Mouse (Mus musculus) E14TG2a.4 (cell line): ENCODE measurements at regions not wholly inside any gene's neighbourhood (a gene's known extent, or its start where the extent isn't known, plus 50 kb on each side); places are given as distances from the start of the nearest gene placed in this dataset.

ENCODE experiments used
- H3K27me3 ChIP-seq: 2 replicates; pipeline ENCODE4 v1.6.1; 2014; ENCODE audit warnings: low read length, control low read depth; ENCODE audit not compliant: insufficient read depth
- H3K36me3 ChIP-seq: 2 replicates; pipeline ENCODE4 v1.6.1; 2014; ENCODE audit warnings: low read length, control low read depth; ENCODE audit not compliant: insufficient read depth
- H3K4me1 ChIP-seq: replicated peaks from 2 replicates; pipeline ENCODE4 v1.6.1; 2014; ENCODE audit warnings: low read depth, low read length, control low read depth
- H3K4me3 ChIP-seq: replicated peaks from 2 replicates; pipeline ENCODE4 v1.5.1; 2014; ENCODE audit warnings: mild to moderate bottlenecking, low read length
- H3K9me3 ChIP-seq: 2 replicates; pipeline ENCODE4 v1.6.1; 2014; ENCODE audit warnings: low read length, control low read depth
- CTCF ChIP-seq: conservative IDR thresholded peaks from 2 replicates; pipeline ENCODE4 v1.5.1; 2014; ENCODE audit warnings: low read length
- NANOG ChIP-seq: IDR thresholded peaks from 2 replicates; pipeline ENCODE4 v1.6.1; 2014; ENCODE audit warnings: borderline replicate concordance, low read length, mixed read lengths
- POU5F1 ChIP-seq: IDR thresholded peaks from 2 replicates; pipeline ENCODE4 v1.6.1; 2014; ENCODE audit warnings: low read length, borderline replicate concordance

DNA sequence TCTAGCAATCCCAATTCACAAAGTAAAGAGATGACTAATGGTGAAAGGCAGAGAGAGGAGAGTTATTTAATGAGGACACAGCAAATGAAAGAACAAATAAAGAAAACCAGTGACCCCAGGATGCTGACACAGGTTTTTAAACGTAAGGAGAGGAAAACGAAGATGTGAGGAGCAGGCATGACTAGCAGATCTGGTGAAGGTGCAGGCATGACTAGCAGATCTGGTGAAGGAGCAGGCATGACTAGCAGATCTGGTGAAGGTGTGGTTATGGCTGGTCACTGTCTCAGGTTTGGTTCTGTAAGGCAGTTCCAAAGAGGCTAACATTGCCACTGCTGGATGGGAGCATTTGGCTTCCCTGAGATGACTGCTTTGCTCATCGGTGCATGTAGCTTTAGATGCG, 57.0 kb downstream of the Mbl2 start:
- Histone ChIP-seq H3K27me3 (no peaks in the 10 kb centered on the region), H3K9me3 (no peaks in the 10 kb centered on the region)
- TF ChIP-seq NANOG = no peak
- TF ChIP-seq CTCF = no peak
- no peak for TF ChIP-seq POU5F1

DNA sequence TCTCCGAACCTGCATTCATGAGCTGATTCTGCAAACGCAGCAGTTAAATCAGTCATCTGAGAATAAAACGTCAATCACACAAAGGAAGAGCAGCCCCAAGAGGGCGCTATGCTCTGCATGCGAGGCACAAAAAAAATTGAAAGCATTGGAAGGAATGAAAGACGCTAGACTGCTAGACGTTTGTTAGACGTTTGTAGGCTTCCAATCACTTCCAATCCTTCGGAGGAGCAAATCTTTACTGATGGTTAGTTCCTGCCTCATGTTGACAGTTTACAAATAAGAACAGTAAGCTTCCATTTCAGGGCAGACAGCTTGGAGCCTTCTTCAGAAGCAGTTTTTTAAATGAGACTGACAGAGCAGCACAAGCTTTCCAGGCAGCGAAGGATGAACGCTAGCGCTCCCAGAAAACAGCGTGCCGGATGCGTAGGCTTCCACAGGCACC, 62.5 kb downstream of the Mbl2 start:
- no peaks in the 10 kb centered on the region for H3K27me3 ChIP-seq
- no peaks in the 10 kb centered on the region for H3K4me1 ChIP-seq
- no peak overlapping the region for H3K4me3 ChIP-seq
- no peak for TF ChIP-seq NANOG
- TF ChIP-seq CTCF = peak; percentile 28
- H3K9me3 ChIP-seq = peaks cover 11% of the 10 kb centered on the region
- no peaks in the 10 kb centered on the region for H3K36me3 ChIP-seq

More for the DNA sequence above, 57.0 kb downstream of the Mbl2 start:
- H3K36me3 ChIP-seq = no peaks in the 10 kb centered on the region
- H3K4me1 ChIP-seq = no peaks in the 10 kb centered on the region
- H3K4me3 ChIP-seq = no peak overlapping the region

DNA sequence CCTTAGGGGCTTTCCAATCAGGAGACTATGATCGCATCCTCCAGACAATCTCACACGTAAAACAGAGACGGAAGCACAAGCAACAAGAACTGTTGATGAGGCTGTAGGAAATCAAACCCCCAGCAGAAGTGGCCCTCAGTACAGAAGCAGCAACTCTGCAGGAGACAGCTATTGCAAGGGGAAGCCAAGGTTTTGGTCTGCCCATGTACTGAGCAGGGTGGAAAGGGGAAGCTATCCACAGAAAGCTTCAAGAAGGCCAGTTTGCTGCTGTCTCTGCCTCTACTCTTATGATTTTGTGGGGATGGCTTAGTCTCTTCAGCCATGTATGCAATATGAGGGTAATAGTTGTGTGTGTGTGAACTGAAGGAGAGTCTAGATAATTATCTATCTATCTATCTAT, 63.3 kb downstream of the Mbl2 start:
- Histone ChIP-seq H3K4me3 (no peak overlapping the region), H3K4me1 (no peaks in the 10 kb centered on the region), H3K9me3 (peaks cover 11% of the 10 kb centered on the region), H3K36me3 (no peaks in the 10 kb centered on the region), H3K27me3 (no peaks in the 10 kb centered on the region)
- TF ChIP-seq NANOG = no peak
- no peak for TF ChIP-seq POU5F1
- TF ChIP-seq CTCF = no peak

DNA sequence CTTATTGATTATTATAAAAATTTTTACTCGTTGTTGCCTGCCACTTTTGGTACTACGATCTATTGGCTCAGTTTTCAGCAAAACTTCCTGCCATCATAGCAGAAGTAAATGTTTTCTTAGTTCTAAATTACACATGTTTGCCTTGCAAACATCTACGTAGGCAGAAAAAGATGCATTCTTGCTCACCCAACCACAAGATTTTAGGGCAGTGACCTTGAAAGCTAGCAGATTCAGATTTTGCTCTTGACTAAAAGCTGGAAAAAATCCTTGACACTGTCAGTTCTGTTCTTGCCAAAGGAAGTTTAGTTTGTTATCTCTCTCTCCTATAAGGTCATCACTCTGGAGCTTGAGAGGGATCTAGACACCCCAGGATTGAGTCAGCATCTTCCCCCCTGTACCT, 66.8 kb downstream of the Mbl2 start:
- H3K9me3 ChIP-seq = peaks cover 11% of the 10 kb centered on the region
- H3K4me3 ChIP-seq = no peak overlapping the region
- TF ChIP-seq CTCF (no peak), NANOG (no peak), POU5F1 (no peak)

DNA sequence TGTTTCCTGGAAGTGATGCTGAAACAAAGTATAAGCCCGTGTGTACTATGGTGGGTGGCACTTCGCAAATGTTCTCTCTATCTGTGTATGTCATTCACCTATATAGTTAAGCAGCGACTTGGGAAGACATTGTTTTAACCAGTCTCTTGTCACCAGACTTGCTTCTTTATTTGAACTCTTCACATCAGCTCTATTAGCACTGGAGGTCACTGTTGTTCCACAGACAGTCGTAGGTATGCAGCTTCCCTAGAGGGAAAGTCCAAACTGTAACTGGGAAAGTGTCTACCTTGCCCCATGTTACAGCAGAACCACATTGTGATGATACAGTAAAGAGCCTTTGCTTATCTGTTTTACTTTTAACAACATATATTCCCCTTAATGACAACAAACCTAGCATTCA, 69.5 kb downstream of the Mbl2 start:
- H3K36me3 ChIP-seq = no peaks in the 10 kb centered on the region

More for the DNA sequence above, 66.8 kb downstream of the Mbl2 start:
- no peaks in the 10 kb centered on the region for H3K27me3 ChIP-seq
- H3K4me1 ChIP-seq = no peaks in the 10 kb centered on the region
- no peaks in the 10 kb centered on the region for H3K36me3 ChIP-seq

GRCm38 (mm10) chr19:30306379-30306778, 73.6 kb downstream of the Mbl2 start:
- no peaks in the 10 kb centered on the region for H3K27me3 ChIP-seq
- TF ChIP-seq POU5F1 = no peak
- no peak for TF ChIP-seq NANOG
- no peak for TF ChIP-seq CTCF
- H3K4me3 ChIP-seq = no peak overlapping the region
- no peaks in the 10 kb centered on the region for H3K4me1 ChIP-seq
- no peaks in the 10 kb centered on the region for H3K9me3 ChIP-seq
- no peaks in the 10 kb centered on the region for H3K36me3 ChIP-seq

More for the DNA sequence above, 69.5 kb downstream of the Mbl2 start:
- H3K27me3 ChIP-seq = no peaks in the 10 kb centered on the region
- no peak overlapping the region for H3K4me3 ChIP-seq
- no peaks in the 10 kb centered on the region for H3K9me3 ChIP-seq
- no peak for TF ChIP-seq POU5F1
- no peak for TF ChIP-seq CTCF
- H3K4me1 ChIP-seq = no peaks in the 10 kb centered on the region

GRCm38 (mm10) chr19:30306919-30307318, 74.2 kb downstream of the Mbl2 start:
- H3K27me3 ChIP-seq = peaks cover under 1% of the 10 kb centered on the region; the same call in 1 of the 2 replicates
- no peak overlapping the region for H3K4me3 ChIP-seq
- TF ChIP-seq NANOG = no peak
- TF ChIP-seq CTCF = no peak
- TF ChIP-seq POU5F1 = no peak
- H3K9me3 ChIP-seq = no peaks in the 10 kb centered on the region
- no peaks in the 10 kb centered on the region for H3K36me3 ChIP-seq
- no peaks in the 10 kb centered on the region for H3K4me1 ChIP-seq

DNA sequence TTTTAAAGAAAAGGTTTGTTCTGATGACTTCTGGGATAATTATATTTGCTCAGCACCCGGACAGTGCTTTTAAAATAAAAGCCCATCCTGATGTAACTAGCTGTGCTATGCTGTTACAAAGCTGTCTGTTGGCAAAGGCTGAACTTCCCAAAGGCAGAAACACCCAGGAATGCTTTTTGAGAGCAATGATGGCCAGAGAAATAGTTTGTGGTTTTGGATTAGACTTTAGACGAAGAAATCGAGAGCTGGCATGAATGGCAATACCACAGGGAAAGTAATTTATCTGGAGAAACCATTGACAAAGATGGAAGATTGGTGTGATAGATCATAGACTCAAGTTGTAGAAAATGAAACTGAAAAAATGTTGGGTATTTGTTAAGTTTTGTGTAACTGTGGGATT, 84.6 kb downstream of the Mbl2 start:
- Histone ChIP-seq H3K27me3 (no peaks in the 10 kb centered on the region), H3K9me3 (no peaks in the 10 kb centered on the region)
- TF ChIP-seq CTCF (no peak), POU5F1 (no peak), NANOG (no peak)

DNA sequence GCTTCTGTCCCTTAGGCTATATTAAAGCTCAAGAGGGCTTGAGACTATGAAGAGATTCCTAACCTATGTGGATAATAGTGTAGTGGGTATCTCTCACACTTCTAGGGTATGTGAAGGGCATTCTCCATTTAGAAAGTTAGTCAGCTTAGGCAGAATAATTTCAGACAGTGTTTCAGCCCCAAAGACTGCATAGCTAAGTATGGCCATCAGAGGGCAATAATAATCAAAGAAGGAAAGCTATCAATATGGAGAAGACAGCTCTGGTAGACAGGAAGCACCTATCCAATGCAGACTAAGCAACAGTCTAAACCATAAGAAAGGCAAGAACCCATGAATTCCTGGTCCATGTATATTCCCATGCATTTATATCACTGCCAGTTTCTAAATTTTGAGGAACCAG, 95.0 kb downstream of the Mbl2 start:
- TF ChIP-seq POU5F1 = no peak
- TF ChIP-seq CTCF = 0 out of 2 replicates have a peak, but pooled peaks have one; percentile 3
- no peak for TF ChIP-seq NANOG
- Histone ChIP-seq H3K4me1 (no peaks in the 10 kb centered on the region), H3K27me3 (no peaks in the 10 kb centered on the region), H3K36me3 (no peaks in the 10 kb centered on the region), H3K9me3 (peaks cover 9% of the 10 kb centered on the region; the same call in 1 of the 2 replicates), H3K4me3 (no peak overlapping the region)

More for the DNA sequence above, 84.6 kb downstream of the Mbl2 start:
- H3K4me1 ChIP-seq = no peaks in the 10 kb centered on the region
- no peak overlapping the region for H3K4me3 ChIP-seq
- H3K36me3 ChIP-seq = no peaks in the 10 kb centered on the region
